Mouse (Mus musculus): ENCODE results near the gene Olig1.
"Not testable (repeated sequence)": the region's sequence is repeated elsewhere in the genome, so short reads cannot be mapped to it uniquely, and the experiment has no call there.

Gene Olig1

DNA sequence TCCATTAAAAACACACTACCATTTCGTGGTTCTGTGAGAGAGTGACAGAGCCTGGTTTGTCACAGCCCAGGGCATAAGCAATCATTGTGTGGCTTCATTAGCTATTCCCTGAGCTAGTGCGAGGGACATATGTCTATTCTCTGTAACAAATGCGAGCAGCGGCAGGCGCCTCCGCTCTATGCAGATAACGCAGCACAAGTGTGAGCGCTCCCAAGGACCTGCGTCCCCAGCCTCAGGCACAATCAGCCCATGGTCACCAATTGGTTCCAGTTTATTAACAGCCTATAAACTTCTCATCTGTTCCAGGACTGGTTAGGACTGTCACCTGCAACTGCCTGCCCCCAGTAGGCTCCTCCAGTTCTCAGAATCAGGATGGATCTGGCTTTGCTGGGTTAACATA, 23.3 kb upstream of the Olig1 start:
- DNase-seq (ENCODE audit: low spot score in 2 of 2), result no peak

DNA sequence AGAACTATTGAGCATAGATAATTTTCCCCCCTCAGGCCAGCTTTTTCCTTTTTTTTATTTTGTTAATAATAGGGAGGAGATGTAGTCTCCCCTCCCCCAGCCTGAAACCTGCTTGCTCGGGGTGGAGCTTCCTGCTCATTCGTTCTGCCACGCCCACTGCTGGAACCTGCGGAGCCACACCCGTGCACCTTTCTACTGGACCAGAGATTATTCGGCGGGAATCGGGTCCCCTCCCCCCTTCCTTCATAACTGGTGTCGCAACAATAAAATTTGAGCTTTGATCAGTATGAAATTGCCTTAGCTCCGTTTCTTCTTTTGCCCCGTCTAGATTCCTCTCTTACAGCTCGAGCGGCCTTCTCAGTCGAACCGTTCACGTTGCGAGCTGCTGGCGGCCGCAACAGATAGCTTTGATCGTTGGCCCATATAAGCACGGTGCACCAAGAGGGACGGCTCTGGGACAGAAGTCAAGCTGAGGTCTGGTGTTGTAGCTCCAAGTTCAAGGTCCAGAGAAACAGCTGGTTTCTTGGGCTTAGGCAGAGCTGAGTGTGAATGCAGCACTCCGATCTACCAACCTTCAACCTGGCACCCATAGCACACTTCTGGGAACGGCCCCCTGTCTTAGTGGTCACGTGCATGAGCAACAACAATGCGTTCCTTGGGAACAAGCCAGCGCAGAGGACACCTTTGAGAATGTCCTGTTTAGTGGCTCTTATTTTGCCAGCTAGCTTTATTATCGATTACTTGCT, 14.0 kb upstream of the Olig1 start:
- DNase-seq (ENCODE audit: low spot score in 2 of 2), result not testable (repeated sequence)

DNA sequence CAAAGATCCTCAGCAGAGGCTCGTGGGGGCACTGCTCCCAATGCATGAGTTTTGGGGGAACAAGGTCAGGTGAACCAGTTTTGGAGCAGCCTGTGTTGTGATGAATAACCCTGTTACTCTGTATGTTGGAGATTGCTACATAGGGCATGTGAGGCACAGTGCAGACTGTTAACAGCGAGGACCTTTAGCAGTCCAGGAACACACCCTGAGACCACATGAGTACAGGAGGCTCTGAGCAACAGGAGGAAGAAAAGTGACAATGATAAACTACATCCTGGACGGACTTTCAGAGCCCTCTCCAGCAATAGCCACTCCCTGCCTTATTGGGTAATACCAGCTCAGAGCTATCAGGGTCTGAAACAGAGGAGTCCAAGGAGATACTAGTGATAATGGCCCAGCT, 10.6 kb upstream of the Olig1 start:
- no peak for DNase-seq (ENCODE audit: low spot score in 2 of 2)

DNA sequence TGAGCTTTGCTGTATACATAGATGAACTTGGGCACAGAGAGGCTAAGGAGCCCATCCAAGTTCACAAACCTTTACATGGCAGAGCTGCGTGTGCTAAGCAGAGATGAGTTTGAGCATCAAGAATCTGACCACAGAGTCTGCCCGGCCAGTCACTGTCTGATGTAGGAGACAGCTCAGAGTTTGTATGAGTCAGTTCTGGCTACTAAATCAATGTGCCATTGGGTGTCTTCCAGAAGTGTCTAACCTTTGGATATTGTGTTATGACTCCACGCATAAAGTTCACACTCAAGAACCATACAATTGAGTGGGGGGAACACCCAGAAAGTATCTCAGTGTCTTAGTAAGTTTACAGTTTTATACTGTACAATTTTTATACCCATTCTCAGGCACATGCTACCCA, 8.7 kb upstream of the Olig1 start:
- no peak for DNase-seq (ENCODE audit: low spot score in 2 of 2)

DNA sequence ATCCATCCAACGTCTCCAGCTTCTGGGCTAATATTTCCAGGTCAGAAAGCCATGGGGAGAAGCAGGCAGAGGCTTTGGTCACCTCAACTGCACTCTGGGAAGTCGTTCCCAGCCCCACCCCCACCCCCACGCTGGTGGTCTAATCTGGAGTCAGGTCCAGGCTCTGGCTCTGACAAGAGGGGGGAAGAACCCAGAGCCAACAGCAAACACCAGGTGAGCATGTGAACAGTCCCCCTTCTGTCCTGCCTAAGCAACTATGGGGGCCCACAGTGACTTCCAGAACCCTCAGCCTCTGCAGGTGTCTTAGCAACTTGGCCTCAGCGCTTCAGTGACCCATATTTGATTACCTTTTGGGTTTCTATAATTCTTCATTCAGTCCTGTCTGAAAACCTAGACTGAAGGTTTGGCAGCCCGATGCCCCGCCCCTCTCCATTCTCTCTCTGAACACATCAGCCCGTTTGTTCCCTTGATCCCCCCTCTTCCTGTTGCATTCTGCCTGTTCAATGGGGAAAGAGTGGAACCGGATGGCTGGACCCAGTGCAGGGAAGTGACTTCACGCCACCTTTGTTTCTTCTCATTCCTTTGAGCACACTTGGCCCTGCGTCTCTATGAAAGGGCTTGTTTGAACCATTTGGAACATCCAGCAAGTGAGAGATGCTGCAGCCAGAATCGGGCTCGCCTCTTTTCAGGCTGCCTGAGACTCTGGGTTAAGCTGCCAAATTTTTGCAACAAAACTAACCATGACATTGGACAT, 6.9 kb upstream of the Olig1 start:
- DNase-seq (ENCODE audit: low spot score in 2 of 2), result no peak

DNA sequence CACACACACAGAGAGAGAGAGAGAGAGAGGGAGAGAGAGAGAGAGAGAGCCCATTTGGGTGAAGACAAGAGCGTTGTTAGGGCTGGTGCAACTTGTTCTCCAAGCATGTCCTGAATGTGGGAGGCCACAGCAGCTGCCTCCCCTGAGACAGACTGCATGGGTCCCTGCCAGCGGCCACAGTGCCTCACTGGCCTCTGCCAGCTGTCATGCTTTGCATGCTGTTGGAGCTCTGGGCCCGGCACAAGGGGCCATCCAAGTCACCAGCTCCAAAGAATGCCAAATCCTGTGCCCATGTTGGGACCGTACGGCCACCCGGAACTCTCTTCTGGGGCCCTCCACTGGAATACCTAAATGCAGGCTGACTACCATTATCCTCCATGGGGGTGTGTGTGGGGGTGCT, 3.6 kb upstream of the Olig1 start:
- DNase-seq (ENCODE audit: low spot score in 2 of 2), result no peak

DNA sequence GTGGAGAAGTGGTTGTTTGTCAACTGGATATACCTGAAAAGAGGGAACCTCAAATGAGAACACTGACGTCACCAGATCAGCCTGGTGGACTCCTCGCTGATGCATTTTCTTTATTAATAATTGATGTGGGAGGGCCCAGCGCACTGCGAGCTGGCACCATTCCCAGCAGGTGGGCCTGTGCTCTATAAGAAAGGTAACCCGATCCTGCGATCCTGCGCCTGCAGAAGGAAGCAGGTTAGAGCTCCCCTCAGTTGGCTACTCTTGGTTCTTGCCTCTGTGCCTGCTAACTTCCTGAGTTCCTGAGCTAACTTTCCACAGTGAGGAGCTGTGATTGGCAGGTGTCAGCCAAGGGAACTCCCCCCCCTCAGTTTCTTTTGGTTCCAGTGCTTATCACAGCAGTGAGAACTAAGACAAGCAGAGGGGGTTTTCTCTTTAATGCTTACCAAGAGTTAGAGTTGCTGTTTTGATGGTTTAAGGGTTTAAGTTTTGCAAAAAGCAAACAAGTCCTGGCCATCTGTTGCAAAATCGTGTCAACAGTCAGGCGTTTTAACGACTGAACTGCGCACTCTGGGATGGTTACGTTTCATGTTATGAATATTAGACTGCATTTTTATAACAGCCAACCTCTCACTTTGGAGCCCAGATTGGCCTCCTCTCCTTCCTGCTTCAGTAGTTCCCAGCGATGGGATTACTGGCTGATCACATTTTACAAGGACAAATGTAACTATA, 684 bp upstream of the Olig1 start:
- DNase-seq (ENCODE audit: low spot score in 2 of 2), result no peak

DNA sequence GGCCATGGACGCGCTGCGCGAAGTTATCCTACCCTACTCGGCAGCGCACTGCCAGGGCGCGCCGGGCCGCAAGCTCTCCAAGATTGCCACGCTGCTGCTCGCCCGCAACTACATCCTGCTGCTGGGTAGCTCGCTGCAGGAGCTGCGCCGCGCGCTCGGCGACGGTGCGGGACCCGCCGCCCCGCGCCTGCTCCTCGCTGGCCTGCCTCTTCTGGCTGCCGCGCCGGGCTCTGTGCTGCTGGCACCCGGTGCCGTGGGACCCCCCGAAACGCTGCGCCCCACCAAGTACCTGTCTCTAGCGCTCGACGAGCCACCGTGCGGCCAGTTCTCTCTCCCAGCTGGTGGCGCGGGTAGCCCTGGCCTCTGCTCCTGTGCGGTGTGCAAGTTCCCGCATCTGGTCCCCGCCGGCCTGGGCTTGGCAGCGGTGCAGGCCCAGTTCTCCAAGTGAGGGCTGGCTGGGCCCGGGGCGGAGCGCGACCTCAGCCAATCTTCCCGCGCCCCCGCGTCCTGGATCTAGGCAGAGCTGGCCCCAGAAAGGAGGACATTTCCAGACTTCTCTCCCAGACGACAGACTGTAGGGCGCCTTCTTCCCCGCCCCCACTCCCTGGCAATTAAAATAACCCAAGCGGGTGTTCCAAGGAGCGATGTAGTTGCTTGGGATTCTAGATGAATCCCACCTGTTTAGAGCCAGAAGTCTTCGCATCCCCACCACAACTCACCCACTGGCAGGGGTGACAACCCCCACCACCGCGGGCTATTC, 820 bp downstream of the Olig1 start:
- no peak for DNase-seq (ENCODE audit: low spot score in 2 of 2)

DNA sequence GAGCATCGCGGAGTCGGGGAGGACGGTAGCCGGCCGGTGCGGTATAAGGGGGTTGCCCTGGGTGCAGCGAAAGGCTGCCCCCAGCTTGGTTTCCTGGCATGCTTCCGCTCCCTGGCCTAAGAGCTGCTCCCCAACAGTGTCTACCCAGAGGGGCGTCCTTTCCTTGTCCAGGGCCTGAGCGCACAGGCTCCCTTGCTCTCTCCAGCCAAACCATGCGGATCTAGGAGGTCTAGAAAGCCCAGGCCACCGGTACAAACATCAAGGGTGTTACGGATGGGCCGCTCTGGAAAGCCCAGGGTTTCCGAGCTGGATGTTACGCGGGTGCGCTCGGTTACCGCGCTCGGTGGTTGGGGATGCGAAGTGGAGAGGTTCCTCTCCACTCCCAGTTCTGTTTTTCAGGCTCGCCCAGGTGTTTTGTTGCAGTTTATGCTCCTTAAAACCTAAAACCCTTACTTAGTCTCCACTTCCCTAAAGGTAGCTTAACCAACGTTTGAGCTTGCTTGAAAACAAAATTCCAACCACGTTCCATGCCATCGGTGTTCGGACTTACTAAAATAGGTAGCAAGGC, 1.5 kb downstream of the Olig1 start:
- no peak for DNase-seq (ENCODE audit: low spot score in 2 of 2)

DNA sequence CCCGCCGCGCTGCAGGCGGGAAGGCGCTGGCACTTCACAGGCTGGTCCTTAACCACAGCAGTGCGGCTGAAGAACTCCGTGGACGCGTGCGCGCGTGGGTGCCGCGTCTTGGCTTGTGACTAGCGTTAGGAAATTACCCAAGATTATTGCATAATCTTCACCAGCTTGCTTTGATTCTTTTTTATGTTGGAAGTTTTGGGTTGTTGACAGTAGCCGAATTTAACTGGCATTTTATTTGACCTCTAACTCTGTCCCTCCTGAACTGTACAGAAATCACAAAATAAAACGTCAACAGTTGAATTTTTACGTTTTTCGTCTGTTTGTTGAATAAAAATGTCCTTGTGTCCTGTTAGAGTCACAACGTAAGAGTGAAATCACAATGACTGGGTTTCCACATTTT, 2.1 kb downstream of the Olig1 start:
- no peak for DNase-seq (ENCODE audit: low spot score in 2 of 2)

DNA sequence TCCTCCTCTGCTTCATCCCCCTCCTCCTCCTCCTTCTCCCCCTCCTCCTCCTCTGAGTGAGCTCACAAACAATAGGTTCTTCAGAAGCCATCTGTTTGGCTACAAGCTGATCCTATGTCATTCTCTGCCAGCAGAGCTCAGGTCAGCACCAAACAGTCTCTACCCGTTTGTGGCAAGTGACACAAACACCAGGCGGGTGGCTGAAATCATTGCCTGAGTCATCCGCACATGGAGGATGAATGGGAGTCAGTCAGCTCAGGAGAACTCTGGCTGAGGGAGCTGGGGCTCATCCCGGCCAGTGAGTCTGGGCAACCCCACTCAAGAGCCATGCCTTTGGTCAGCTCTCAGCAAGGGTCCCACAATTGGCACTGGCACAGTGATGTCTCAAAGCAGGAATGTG, 10.9 kb downstream of the Olig1 start:
- no peak for DNase-seq (ENCODE audit: low spot score in 2 of 2)

DNA sequence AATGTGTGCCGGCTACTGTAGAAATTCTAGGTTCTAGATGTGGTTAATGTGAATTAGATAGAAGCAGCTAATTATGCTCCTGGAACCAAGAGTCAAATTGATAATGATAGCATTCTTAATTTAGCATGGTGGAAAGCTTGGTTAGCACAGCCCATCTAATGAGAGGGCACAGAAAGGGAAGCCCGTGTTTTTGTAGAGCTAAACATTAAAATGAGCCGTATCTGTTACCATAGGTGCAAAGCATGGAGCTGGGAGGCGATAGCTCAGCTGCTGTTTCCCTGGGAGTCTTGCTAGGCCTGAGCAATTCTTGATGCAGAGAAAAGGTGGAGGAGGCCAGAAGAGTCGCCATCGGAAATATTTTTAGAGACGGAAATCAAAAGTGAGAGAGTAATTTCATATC, 22.5 kb downstream of the Olig1 start:
- DNase-seq (ENCODE audit: low spot score in 2 of 2), result no peak

DNA sequence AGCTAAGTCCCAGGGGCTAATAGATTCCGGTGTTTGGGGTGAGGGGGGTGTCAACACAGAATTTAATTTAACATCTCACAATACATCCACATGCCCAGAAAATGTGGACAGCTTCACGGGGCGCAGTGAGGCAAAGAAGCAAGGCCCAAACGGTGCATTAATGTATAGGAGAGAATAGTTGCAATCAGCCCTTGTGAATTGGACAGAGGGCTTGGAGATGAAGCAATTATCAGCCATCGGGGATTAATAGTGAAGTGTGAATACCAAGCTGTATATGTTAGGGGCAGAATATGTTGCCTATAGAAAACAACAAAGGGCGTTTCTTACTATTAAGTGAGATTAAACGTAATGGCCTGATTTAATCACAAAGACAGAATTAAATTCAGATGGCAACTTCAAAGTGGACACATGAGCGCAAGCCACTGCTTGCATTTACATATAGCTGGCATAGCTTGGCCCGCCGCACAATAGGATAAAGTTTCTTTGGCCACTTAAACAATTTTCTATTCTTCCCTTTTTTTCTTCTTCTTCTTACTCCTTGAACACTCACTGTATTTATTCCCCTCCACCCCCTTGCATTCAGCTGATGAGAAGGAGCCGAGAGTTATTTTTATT, 23.3 kb downstream of the Olig1 start:
- DNase-seq (ENCODE audit: low spot score in 2 of 2), result no peak

DNA sequence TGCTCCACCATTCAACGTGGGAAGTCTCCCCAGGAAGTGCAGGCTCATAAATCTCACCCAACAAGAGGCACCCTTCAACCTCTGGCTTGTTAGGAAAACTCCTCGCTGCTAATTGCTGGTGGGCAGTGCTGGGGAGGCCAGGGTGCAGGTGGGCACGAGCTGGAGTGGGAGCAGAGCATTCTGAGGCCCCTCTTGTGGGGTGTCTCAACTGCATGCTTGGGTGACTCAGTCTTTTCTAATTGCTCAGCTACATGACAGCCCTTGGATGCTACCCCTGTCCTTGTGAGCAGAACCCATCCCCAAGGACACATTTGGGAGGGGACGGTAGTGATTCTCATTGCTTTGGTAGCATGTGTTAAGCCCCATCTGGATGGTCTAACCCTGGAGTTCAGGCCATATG, 28.2 kb downstream of the Olig1 start:
- no peak for DNase-seq (ENCODE audit: low spot score in 2 of 2)

DNA sequence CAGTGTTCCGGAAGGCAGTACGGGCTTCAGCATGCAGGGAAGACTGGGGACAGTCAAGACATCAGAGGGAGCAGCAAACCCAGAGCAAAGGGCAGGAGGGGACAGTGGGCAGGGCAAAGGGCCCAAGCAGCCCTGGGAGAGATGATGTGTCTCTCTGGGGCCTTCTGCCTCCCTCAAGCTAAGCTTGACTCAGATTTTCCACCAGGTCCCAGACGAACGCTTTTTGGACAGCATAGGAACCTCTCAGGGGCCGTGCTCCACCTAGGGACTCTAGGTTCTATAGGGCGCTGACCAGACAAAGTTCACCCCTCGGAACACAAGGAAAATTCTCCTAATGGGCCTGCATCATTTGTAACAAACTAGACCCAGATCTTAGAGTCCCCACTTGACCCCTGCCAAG, 29.8 kb downstream of the Olig1 start:
- DNase-seq (ENCODE audit: low spot score in 2 of 2), result no peak

DNA sequence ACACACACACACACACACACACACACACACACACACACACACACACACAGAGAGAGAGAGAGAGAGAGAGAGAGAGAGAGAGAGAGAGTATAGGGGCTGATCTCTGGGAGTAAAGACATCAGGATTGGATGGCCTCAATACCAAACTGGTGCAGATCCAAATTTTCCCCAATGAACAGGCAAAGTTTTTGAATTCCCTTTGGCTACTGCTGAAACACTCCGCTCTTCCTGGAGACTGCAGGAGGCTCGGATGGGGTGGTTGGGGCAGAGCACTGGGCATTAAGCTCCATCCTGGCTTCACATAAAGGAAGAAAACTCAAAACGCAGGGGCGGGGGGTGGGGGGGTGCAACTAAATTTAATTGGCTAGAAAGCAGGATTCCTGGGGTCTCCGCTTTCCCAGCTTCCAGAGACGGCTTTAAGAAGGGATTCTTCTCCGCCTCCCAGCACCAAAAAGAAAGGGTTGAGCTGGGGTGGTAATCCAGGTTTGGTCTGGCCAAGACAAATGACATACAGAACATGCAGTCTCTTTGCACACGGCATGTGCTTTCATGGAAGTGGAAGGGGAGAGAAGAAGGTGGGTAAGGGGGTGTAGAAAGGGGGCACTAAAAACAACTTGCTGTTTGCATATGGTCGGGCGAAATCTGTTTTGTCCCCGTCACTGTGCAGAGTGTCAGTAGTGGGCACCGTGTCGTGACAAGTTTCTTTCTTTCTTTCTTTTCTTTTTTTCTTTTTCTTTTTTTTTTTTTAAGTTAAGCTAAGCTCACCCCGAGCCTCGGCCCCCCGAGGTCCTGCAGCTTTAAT, 31.3 kb downstream of the Olig1 start:
- no peak for DNase-seq (ENCODE audit: low spot score in 2 of 2)

DNA sequence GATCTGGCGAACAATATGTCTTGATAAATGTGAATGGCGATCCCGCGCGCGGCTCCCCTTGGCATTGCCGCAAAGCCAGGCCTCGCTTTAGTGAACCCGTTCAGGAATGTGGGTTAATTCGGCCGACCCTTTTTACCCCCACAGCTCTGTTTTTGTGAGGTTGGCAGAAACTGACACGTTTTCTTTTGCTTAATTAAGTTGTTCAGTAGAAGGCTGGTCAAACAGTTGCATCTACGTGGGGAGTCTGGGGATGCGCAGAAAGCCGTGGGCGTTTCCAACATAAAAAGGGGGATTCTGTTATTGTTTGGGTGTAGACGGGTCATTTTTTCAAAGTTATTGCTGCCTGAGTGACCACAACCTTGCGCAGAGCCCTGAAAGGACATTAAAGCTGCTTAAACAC, 31.9 kb downstream of the Olig1 start:
- DNase-seq (ENCODE audit: low spot score in 2 of 2), result no peak

DNA sequence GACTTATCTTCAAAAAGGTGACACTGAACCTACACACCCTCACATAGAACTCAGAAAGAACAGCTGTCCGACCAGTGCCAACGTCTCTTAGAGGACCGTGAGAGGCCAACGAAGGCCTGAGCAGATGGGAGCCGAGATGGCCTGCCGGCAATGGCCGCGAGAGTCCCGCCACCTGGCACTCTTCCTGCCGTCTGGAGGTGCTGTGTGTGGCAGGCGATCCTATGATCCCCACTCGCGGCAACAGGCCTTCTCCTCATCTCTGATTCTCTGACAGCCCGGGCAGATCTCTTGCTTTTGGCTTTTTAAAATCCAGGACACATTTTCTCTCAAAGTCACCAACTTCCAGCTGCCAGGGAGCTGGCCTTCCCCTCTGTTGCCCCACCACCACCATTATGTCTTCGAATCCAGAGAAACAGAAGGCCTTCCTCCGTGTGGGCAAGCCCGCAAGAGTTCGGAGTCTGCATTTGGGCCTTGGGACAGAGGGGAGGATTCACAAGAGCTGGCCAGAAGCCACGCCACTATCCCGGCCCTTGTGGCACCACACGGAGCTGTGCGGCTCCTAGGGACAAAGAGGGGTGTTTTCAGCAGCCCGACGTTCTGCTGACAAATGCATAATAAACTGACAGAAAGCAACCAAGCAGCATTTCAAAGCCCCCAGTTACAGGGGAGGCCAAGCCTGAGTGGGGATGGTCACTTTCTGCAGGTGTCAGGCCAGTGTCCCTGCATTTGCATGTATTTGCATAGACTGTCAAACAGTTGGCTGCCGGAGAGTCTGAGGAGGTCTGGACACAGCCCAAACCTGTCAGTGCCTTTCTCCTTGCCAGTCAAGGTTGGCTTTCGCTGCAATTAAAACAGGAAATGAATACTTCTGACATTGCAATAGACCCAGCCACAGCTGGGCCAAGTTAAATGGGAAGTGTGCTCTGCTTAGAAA, 34.5 kb downstream of the Olig1 start:
- no peak for DNase-seq (ENCODE audit: low spot score in 2 of 2)

DNA sequence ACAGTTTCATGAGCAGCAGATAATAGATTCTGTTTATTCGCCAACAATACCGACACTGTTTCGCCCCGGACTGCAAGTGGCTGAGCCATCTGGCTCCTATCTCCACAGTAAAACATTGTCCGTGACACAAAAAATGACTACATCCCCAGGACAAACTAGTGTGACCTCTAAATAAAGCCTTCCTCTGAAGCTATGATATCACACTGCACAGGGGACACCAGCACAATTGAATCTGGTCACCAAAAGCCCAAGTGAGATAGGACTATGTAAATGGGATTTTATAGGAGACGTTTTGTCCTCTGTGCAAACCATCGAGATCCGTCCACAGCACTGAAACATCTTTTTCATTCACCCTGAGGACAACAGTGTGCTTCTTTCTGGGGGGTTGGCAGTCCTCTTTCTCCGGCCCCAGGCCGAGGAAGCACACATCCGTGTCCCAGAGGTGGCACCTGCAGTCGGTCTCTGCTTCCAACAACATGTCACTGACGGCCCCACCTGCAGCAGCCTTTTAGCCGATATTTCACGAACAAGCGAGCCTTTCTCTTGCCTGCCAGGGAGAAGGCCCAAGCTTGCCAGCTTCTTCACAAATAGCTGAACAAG, 36.0 kb downstream of the Olig1 start:
- no peak for DNase-seq (ENCODE audit: low spot score in 2 of 2)
